Mouse (Mus musculus): ENCODE results near the gene Cdkn2aipnl. TPM values are rescaled to one million over a fixed set of nuclear protein-coding genes. Genes with fewer than 3 reads are reported as not detected.

Gene Cdkn2aipnl
- polyA plus RNA-seq, 1 experiment from 2014 or later = 32.2 TPM

GRCm38 (mm10) chr11:51934230-51934629 lies 33.2 kb upstream of the Cdkn2aipnl start:
- H3K27me3 ChIP-seq = no peaks in the 10 kb centered on the region
- ChIA-PET CTCF (no interaction called here), POLR2A (no interaction called here)
- no peak for TF ChIP-seq CTCF (IDR thresholded peaks at IDR 0.05)
- no peak for DNase-seq (ENCODE audit: low read depth, low spot score)
- in situ Hi-C loops (cut with MboI; ENCODE audit: low pct_unique_long_range_greater_than_20kb) = no loop called here
- ATAC-seq = no peak

- POLR2A ChIA-PET = interaction anchor here (0.6 to 0.8 kb wide), 3 partner anchors 14 to 81 kb away, joined by 3 to 4 read pairs (median 4); no protein-coding TSS in a partner anchor
- ATAC-seq = no peak
- DNase-seq (ENCODE audit: low read depth, low spot score) = no peak
- no peaks in the 10 kb centered on the region for H3K27me3 ChIP-seq
- in situ Hi-C loops (cut with MboI; ENCODE audit: low pct_unique_long_range_greater_than_20kb) = no loop called here
- CTCF ChIA-PET = interaction anchor here (0.8 to 2.7 kb wide), 3 partner anchors 10 to 33 kb away, joined by 3 to 10 read pairs (median 3); no protein-coding TSS in a partner anchor
- no peak for TF ChIP-seq CTCF (IDR thresholded peaks at IDR 0.05)
These were observed 31.6 kb upstream of the Cdkn2aipnl start for GRCm38 (mm10) chr11:51935636-51936434.

GRCm38 (mm10) chr11:51937361-51937781 lies 30.1 kb upstream of the Cdkn2aipnl start:
- CTCF ChIA-PET = interaction anchor here (1.0 to 2.7 kb wide), 4 partner anchors 12 to 36 kb away, joined by 3 to 10 read pairs (median 5); no protein-coding TSS in a partner anchor
- POLR2A ChIA-PET = interaction anchor here (0.6 to 5.8 kb wide), 9 partner anchors 12 to 170 kb away, joined by 3 to 18 read pairs (median 3); partner anchors contain the start of genes Cdkn2aipnl and Jade2

GRCm38 (mm10) chr11:51938817-51939589 lies 28.5 kb upstream of the Cdkn2aipnl start:
- DNase-seq (ENCODE audit: low read depth, low spot score) = no peak
- POLR2A ChIA-PET = interaction anchor here (1.5 to 5.8 kb wide), 4 partner anchors 23 to 82 kb away, joined by 3 to 21 read pairs (median 18); partner anchors contain the start of genes Cdkn2aipnl and Jade2
- H3K27me3 ChIP-seq = no peaks in the 10 kb centered on the region
- in situ Hi-C loops (cut with MboI; ENCODE audit: low pct_unique_long_range_greater_than_20kb) = no loop called here
- CTCF ChIA-PET = interaction anchor here (1.4 to 4.0 kb wide), 6 partner anchors 9 to 119 kb away, joined by 3 to 21 read pairs (median 8); partner anchors contain the start of gene Cdkn2aipnl
- no peak for TF ChIP-seq CTCF (IDR thresholded peaks at IDR 0.05)
- no peak for ATAC-seq

More at GRCm38 (mm10) chr11:51937361-51937781, 30.1 kb upstream of the Cdkn2aipnl start:
- H3K27me3 ChIP-seq = no peaks in the 10 kb centered on the region
- peak; percentile 98 for DNase-seq (ENCODE audit: low read depth, low spot score)
- TF ChIP-seq CTCF (IDR thresholded peaks at IDR 0.05) = no peak
- peak; percentile 82 for ATAC-seq
- in situ Hi-C loops (cut with MboI; ENCODE audit: low pct_unique_long_range_greater_than_20kb) = no loop called here

- in situ Hi-C loops (cut with MboI; ENCODE audit: low pct_unique_long_range_greater_than_20kb) = no loop called here
- no peak for TF ChIP-seq CTCF (IDR thresholded peaks at IDR 0.05)
- ATAC-seq (no peak), DNase-seq (ENCODE audit: low read depth, low spot score) (no peak)
- ChIA-PET CTCF (interaction anchor here (1.4 to 4.0 kb wide), 4 partner anchors 9 to 120 kb away, joined by 3 to 21 read pairs (median 8); partner anchors contain the start of gene Cdkn2aipnl), POLR2A (interaction anchor here (3.0 to 5.8 kb wide), 3 partner anchors 23 to 83 kb away, joined by 17 to 21 read pairs (median 18); partner anchors contain the start of genes Cdkn2aipnl and Jade2)
- no peaks in the 10 kb centered on the region for H3K27me3 ChIP-seq
These were observed 27.9 kb upstream of the Cdkn2aipnl start for GRCm38 (mm10) chr11:51939590-51939955.

GRCm38 (mm10) chr11:51940511-51940955 lies 26.9 kb upstream of the Cdkn2aipnl start:
- ChIA-PET POLR2A (interaction anchor here (1.2 to 5.8 kb wide), 4 partner anchors 18 to 84 kb away, joined by 5 to 21 read pairs (median 18); partner anchors contain the start of genes Cdkn2aipnl and Jade2), CTCF (interaction anchor here (0.9 to 4.0 kb wide), 8 partner anchors 10 to 121 kb away, joined by 3 to 21 read pairs (median 3); partner anchors contain the start of gene Cdkn2aipnl)
- in situ Hi-C loops (cut with MboI; ENCODE audit: low pct_unique_long_range_greater_than_20kb) = no loop called here
- no peaks in the 10 kb centered on the region for H3K27me3 ChIP-seq
- DNase-seq (ENCODE audit: low read depth, low spot score) (peak; percentile 90), ATAC-seq (peak; percentile 64)
- no peak for TF ChIP-seq CTCF (IDR thresholded peaks at IDR 0.05)

- CTCF ChIA-PET = interaction anchor here (0.9 to 4.0 kb wide), 4 partner anchors 11 to 87 kb away, joined by 3 to 21 read pairs (median 6); partner anchors contain the start of gene Cdkn2aipnl
- in situ Hi-C loops (cut with MboI; ENCODE audit: low pct_unique_long_range_greater_than_20kb) = no loop called here
- POLR2A ChIA-PET = interaction anchor here (2.4 to 5.8 kb wide), 2 partner anchors 24 to 85 kb away, joined by 7 to 18 read pairs; partner anchors contain the start of genes Cdkn2aipnl and Jade2
- no peak for TF ChIP-seq CTCF (IDR thresholded peaks at IDR 0.05)
- DNase-seq (ENCODE audit: low read depth, low spot score) = no peak
- H3K27me3 ChIP-seq = no peaks in the 10 kb centered on the region
- no peak for ATAC-seq
These were observed 24.6 kb upstream of the Cdkn2aipnl start for GRCm38 (mm10) chr11:51942602-51943499.

- ATAC-seq (no peak), DNase-seq (ENCODE audit: low read depth, low spot score) (no peak)
- H3K27me3 ChIP-seq = no peaks in the 10 kb centered on the region
- CTCF ChIA-PET = interaction anchor here (0.9 to 1.6 kb wide), 2 partner anchors 10 to 88 kb away, joined by 3 to 7 read pairs; no protein-coding TSS in a partner anchor
- in situ Hi-C loops (cut with MboI; ENCODE audit: low pct_unique_long_range_greater_than_20kb) = no loop called here
- TF ChIP-seq CTCF (IDR thresholded peaks at IDR 0.05) = no peak
- POLR2A ChIA-PET = interaction anchor here (2.4 kb wide), 1 partner anchor 86 kb away, joined by 7 read pairs; the partner anchor contains the start of gene Jade2
These were observed 24.0 kb upstream of the Cdkn2aipnl start for GRCm38 (mm10) chr11:51943500-51943841.

GRCm38 (mm10) chr11:51944239-51944638 lies 23.2 kb upstream of the Cdkn2aipnl start:
- TF ChIP-seq CTCF (IDR thresholded peaks at IDR 0.05) = no peak
- DNase-seq (ENCODE audit: low read depth, low spot score) (no peak), ATAC-seq (no peak)
- in situ Hi-C loops (cut with MboI; ENCODE audit: low pct_unique_long_range_greater_than_20kb) = no loop called here
- no peaks in the 10 kb centered on the region for H3K27me3 ChIP-seq
- CTCF ChIA-PET = interaction anchor here (3.3 to 3.4 kb wide), 2 partner anchors 13 to 23 kb away, joined by 11 to 12 read pairs; partner anchors contain the start of gene Cdkn2aipnl
- POLR2A ChIA-PET = interaction anchor here (0.6 to 2.4 kb wide), 3 partner anchors 24 to 89 kb away, joined by 4 to 7 read pairs (median 4); partner anchors contain the start of gene Jade2

All from Patski (cell line).